ENCODE assay signal across 15 mouse cellular contexts in genomic region chr6:139780028-139780427, GRCm38 (mm10).
DNase-seq lines count a peak whose midpoint lies in the region; ATAC-seq and TF ChIP-seq lines count a peak whose summit lies in the region.
"Had no signal": no experiment of that assay in that cellular context is flagged by ENCODE, and none has a peak within 500 bp of the region (broad histone marks: within the 10 kb centered on the region; RNA-seq: fewer than 3 reads in every experiment).

No protein-coding gene starts in this region.

- H3K4me1 ChIP-seq in kidney, embryonic 15.5 days: peaks cover 9% of the 10 kb centered on the region
- no peaks in the 10 kb centered on the region for H3K4me1 ChIP-seq in lung, adult 2 months (ENCODE audit: control insufficient read depth, insufficient read depth, low read length)
- H3K4me1 ChIP-seq: forebrain, embryonic 10.5 days; liver, embryonic 15.5 days; midbrain, embryonic 13.5 days; neural tube, embryonic 15.5 days had no signal

- no peaks in the 10 kb centered on the region for H3K36me3 ChIP-seq in kidney, embryonic 15.5 days
- H3K36me3 ChIP-seq: forebrain, embryonic 10.5 days; liver, embryonic 15.5 days; midbrain, embryonic 13.5 days; neural tube, embryonic 15.5 days had no signal

- H3K27me3 ChIP-seq in kidney, embryonic 15.5 days: no peaks in the 10 kb centered on the region
- H3K27me3 ChIP-seq: liver, embryonic 15.5 days; midbrain, embryonic 13.5 days; neural tube, embryonic 15.5 days had no signal

- H3K9ac ChIP-seq in kidney, embryonic 15.5 days: no peak overlapping the region
- H3K9ac ChIP-seq: liver, embryonic 15.5 days; midbrain, embryonic 13.5 days; neural tube, embryonic 15.5 days had no signal

- no peak for ATAC-seq in kidney, embryonic 15.5 days (replicated peaks; ENCODE audit: low FRiP score)
- ATAC-seq in megakaryocyte progenitor cell, adult 5-6 weeks (replicated peaks; ENCODE audit: poor library complexity): peak; percentile 58
- ATAC-seq: midbrain, embryonic 13.5 days had no signal

- no peaks in the 10 kb centered on the region for H3K9me3 ChIP-seq in kidney, embryonic 15.5 days (replicated peaks)
- H3K9me3 ChIP-seq: forebrain, embryonic 10.5 days; liver, embryonic 15.5 days; midbrain, embryonic 13.5 days; neural tube, embryonic 15.5 days had no signal

- no peak overlapping the region for H3K27ac ChIP-seq in kidney, embryonic 15.5 days
- H3K27ac ChIP-seq: forebrain, embryonic 10.5 days; liver, embryonic 15.5 days; midbrain, embryonic 13.5 days; neural tube, embryonic 15.5 days had no signal

- DNase-seq in adrenal gland, postnatal 14 days: peak; percentile 17
- DNase-seq in adrenal gland, adult 8-10 months: no peak
- DNase-seq in kidney, adult 9 months: peak; percentile 4
- peak; percentile 6 for DNase-seq in lung, postnatal 14 days
- DNase-seq in lung, adult 2 months: no peak
- DNase-seq in urinary bladder, postnatal 36 days (ENCODE audit: low spot score in 2 of 2): no peak
- DNase-seq: B cell, adult 2 months; gastrocnemius, postnatal 25 days; thymus, adult 18-20 months had no signal

- TF ChIP-seq CTCF in lung, adult 2 months (IDR thresholded peaks at IDR 0.05; ENCODE audit: insufficient read depth, low read length): no peak

- no peak for TF ChIP-seq POLR2A in lung, adult 2 months (IDR thresholded peaks at IDR 0.05; ENCODE audit: borderline replicate concordance, extremely low read depth, low read depth, low read length)

- no peak overlapping the region for H3K4me2 ChIP-seq in kidney, embryonic 15.5 days
- H3K4me2 ChIP-seq: liver, embryonic 15.5 days; midbrain, embryonic 13.5 days; neural tube, embryonic 15.5 days had no signal

- no peak overlapping the region for H3K4me3 ChIP-seq in kidney, embryonic 15.5 days (replicated peaks)
- H3K4me3 ChIP-seq in lung, adult 2 months (replicated peaks; ENCODE audit: extremely low read depth, low read depth, low read length): no peak overlapping the region
- H3K4me3 ChIP-seq: forebrain, embryonic 10.5 days; liver, embryonic 15.5 days; midbrain, embryonic 13.5 days; neural tube, embryonic 15.5 days had no signal

- 74% methylated on average over 2 of the region's 2 CpGs for WGBS in kidney, embryonic 15.5 days
- WGBS in lung, adult 2 months: 73% methylated on average over 2 of the region's 2 CpGs

Comparison
In these comparisons a context has a peak if more than half of its experiments do, and no peak if none do; other contexts are left out.
1. DNase-seq: peak in adrenal gland, postnatal 14 days (single experiment), kidney, adult 9 months (single experiment) and lung, postnatal 14 days (single experiment); none in adrenal gland, adult 8-10 months (single experiment), lung, adult 2 months (single experiment) and urinary bladder, postnatal 36 days (0 of 2).